In the genomic region with DNA sequence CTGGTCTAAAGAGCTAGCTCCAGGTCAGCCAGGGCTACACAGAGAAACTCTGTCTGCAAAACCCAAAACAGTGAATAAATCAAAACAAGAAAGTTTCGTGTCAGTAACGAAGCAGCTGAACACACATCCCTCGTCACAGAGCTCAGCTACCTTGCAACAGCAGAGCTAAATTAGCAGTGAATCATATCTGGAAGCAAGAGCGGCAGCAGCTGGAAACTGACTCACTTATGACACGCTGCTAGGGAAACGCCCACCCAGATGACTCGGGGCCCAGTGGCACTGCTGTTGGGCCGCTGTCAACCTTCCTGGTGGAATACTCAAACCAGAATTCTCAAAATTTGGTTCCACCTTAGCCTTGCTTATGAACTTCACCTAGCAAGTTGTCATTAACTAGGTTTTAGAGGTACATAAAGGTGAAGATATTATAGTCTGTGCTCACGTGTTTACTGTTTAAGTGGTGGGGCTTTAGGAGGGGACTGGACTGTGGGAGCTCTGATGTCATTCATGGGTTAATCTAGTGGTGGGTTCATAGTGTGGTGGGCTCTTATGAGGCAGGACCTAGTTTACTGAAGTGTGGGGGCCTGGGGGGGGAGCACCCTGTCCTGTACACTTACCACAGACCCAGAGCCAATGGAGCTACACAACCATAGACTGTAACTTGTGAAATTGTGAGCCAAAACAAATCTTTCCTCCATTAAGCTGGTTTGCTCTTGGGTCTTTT, we compare ENCODE assay signal across 9 mouse cellular contexts. TPM values are rescaled to one million over a fixed set of nuclear protein-coding genes. Genes with fewer than 3 reads are reported as not detected.
DNase-seq lines count a peak whose midpoint lies in the region; ATAC-seq and TF ChIP-seq lines count a peak whose summit lies in the region.
"Had no signal": no experiment of that assay in that cellular context is flagged by ENCODE, and none has a peak within 500 bp of the region (broad histone marks: within the 10 kb centered on the region; RNA-seq: fewer than 3 reads in every experiment).

No protein-coding gene starts in this region.

- H3K9me3 ChIP-seq in stomach, embryonic 16.5 days (replicated peaks; ENCODE audit: control insufficient read depth, low read length) = no peaks in the 10 kb centered on the region
- H3K9me3 ChIP-seq in hindbrain, postnatal 0 days (ENCODE audit: low read length) = no peaks in the 10 kb centered on the region
- no peaks in the 10 kb centered on the region for H3K9me3 ChIP-seq in midbrain, embryonic 16.5 days (replicated peaks; ENCODE audit: control insufficient read depth, low read length, poor library complexity, severe bottlenecking)
- H3K9me3 ChIP-seq: embryonic facial prominence, embryonic 15.5 days had no signal

- ATAC-seq in stomach, embryonic 16.5 days (ENCODE audit: insufficient read depth, low FRiP score) = peak; percentile 78; the same call in 1 of the 2 replicates
- no peak for ATAC-seq in hindbrain, postnatal 0 days
- no peak for ATAC-seq in midbrain, embryonic 16.5 days

- peak overlapping the region; percentile 58 for H3K27ac ChIP-seq in stomach, embryonic 16.5 days (ENCODE audit: low read length)
- H3K27ac ChIP-seq in hindbrain, postnatal 0 days = no peak overlapping the region
- H3K27ac ChIP-seq in midbrain, embryonic 16.5 days (ENCODE audit: low read length) = no peak overlapping the region
- H3K27ac ChIP-seq: embryonic facial prominence, embryonic 15.5 days; liver, embryonic 14.5 days had no signal

- DNase-seq in urinary bladder, postnatal 36 days (ENCODE audit: low spot score in 2 of 2) = peak; percentile 46 to 48
- no peak for DNase-seq in urinary bladder, postnatal 10 days (ENCODE audit: low spot score)
- DNase-seq in gastrocnemius, adult 18-20 months (ENCODE audit: low spot score) = peak; percentile 19
- peak; percentile 44 to 59 for DNase-seq in kidney, postnatal 4 days
- DNase-seq in hindbrain, postnatal 0 days (ENCODE audit: low spot score) = no peak

- H3K9ac ChIP-seq in stomach, embryonic 16.5 days (ENCODE audit: low read length) = no peak overlapping the region
- no peak overlapping the region for H3K9ac ChIP-seq in hindbrain, postnatal 0 days (replicated peaks; ENCODE audit: low read length)
- H3K9ac ChIP-seq in midbrain, embryonic 16.5 days (ENCODE audit: low read depth, low read length) = no peak overlapping the region
- H3K9ac ChIP-seq: embryonic facial prominence, embryonic 15.5 days; liver, embryonic 14.5 days had no signal

- no peak overlapping the region for H3K4me3 ChIP-seq in stomach, embryonic 16.5 days (replicated peaks; ENCODE audit: low read length)
- no peak overlapping the region for H3K4me3 ChIP-seq in hindbrain, postnatal 0 days (ENCODE audit: low read length)
- no peak overlapping the region for H3K4me3 ChIP-seq in midbrain, embryonic 16.5 days (ENCODE audit: low read depth, low read length)
- H3K4me3 ChIP-seq: embryonic facial prominence, embryonic 15.5 days had no signal

- no peaks in the 10 kb centered on the region for H3K36me3 ChIP-seq in stomach, embryonic 16.5 days (ENCODE audit: control insufficient read depth, insufficient read depth, low read length)
- no peaks in the 10 kb centered on the region for H3K36me3 ChIP-seq in hindbrain, postnatal 0 days (ENCODE audit: insufficient read depth, low read length)
- no peaks in the 10 kb centered on the region for H3K36me3 ChIP-seq in midbrain, embryonic 16.5 days (ENCODE audit: control insufficient read depth, insufficient read depth, low read length)
- H3K36me3 ChIP-seq: embryonic facial prominence, embryonic 15.5 days had no signal

- no peak for TF ChIP-seq CTCF in hindbrain, postnatal 0 days (IDR thresholded peaks at IDR 0.05; ENCODE audit: low read depth)

- H3K4me2 ChIP-seq in stomach, embryonic 16.5 days (ENCODE audit: low read depth, low read length) = no peak overlapping the region
- H3K4me2 ChIP-seq in hindbrain, postnatal 0 days (ENCODE audit: low read depth, low read length) = no peak overlapping the region
- H3K4me2 ChIP-seq in midbrain, embryonic 16.5 days (ENCODE audit: low read length) = no peak overlapping the region
- H3K4me2 ChIP-seq: embryonic facial prominence, embryonic 15.5 days had no signal

- H3K27me3 ChIP-seq in stomach, embryonic 16.5 days (ENCODE audit: control insufficient read depth, insufficient read depth, low read length) = no peaks in the 10 kb centered on the region
- H3K27me3 ChIP-seq in hindbrain, postnatal 0 days (ENCODE audit: insufficient read depth, low read length) = no peaks in the 10 kb centered on the region
- no peaks in the 10 kb centered on the region for H3K27me3 ChIP-seq in midbrain, embryonic 16.5 days (ENCODE audit: control insufficient read depth, insufficient read depth, low read depth, low read length)
- H3K27me3 ChIP-seq: embryonic facial prominence, embryonic 15.5 days had no signal

- peaks cover 24% of the 10 kb centered on the region for H3K4me1 ChIP-seq in stomach, embryonic 16.5 days (ENCODE audit: control insufficient read depth, insufficient read depth, low read length)
- no peaks in the 10 kb centered on the region for H3K4me1 ChIP-seq in hindbrain, postnatal 0 days (ENCODE audit: insufficient read depth, low read length)
- H3K4me1 ChIP-seq in midbrain, embryonic 16.5 days (ENCODE audit: control insufficient read depth, insufficient read depth, low read length) = no peaks in the 10 kb centered on the region

- 25% methylated on average over 9 of the region's 9 CpGs for WGBS in stomach, embryonic 16.5 days
- WGBS in hindbrain, postnatal 0 days = 79% methylated on average over 9 of the region's 9 CpGs
- whole genome bisulfite sequencing in midbrain, embryonic 16.5 days = 81% methylated on average over 9 of the region's 9 CpGs

RNA-seq across cellular contexts. Expression of gene Lpgat1, which starts 55.3 kb away (rescaled TPM):
- 10 to 100 TPM; 22.0 to 33.1 TPM for total RNA-seq in gastrocnemius, adult 18-20 months (2021)
- polyA plus RNA-seq in stomach, embryonic 16.5 days (2015; fragmentation: Nextera tagmentation; extraction: Ambion mirVana) = 11.2 and 12.4 TPM in 2 replicates
- total RNA-seq in hindbrain, postnatal 0 days (2014; rRNA removed) = 44.2 and 49.9 TPM in 2 replicates
- 46.7 and 47.7 TPM in 2 replicates for polyA plus RNA-seq in hindbrain, postnatal 0 days (2015; fragmentation: Nextera tagmentation; extraction: Ambion mirVana)
- polyA plus RNA-seq in midbrain, embryonic 16.5 days (2015; fragmentation: Nextera tagmentation; extraction: Ambion mirVana) = 31.0 and 35.0 TPM in 2 replicates

Comparison
In these comparisons a context has a peak if more than half of its experiments do, and no peak if none do; other contexts are left out.
1. DNase-seq: peak in urinary bladder, postnatal 36 days (2 of 2), gastrocnemius, adult 18-20 months (single experiment) and kidney, postnatal 4 days (2 of 2); none in urinary bladder, postnatal 10 days (single experiment) and hindbrain, postnatal 0 days (single experiment).